Mouse (Mus musculus) CD4-positive, CD25-positive, alpha-beta regulatory T cell, adult 2 months (primary cell): ENCODE measurements at regions not wholly inside any gene's neighbourhood (a gene's known extent, or its start where the extent isn't known, plus 50 kb on each side); places are given as distances from the start of the nearest gene placed in this dataset.

ENCODE experiments used
- DNase-seq: peaks from one replicate; pipeline ENCODE4 v3.0.0-alpha.2; 2012; ENCODE audit warnings: low read depth, low spot score

- no peak for DNase-seq
Measured at GRCm38 (mm10) chr16:90335499-90335898, 50.3 kb upstream of the Hunk start.

- DNase-seq: peak; percentile 45
Measured at GRCm38 (mm10) chr16:90333876-90334825, 49.8 kb upstream of the Scaf4 start.
